Mouse (Mus musculus): ENCODE measurements around the gene Kcnj6. TPM values are rescaled to one million over a fixed set of nuclear protein-coding genes. Genes with fewer than 3 reads are reported as not detected.
A peak's percentile ranks its signal among the peaks of the same experiment; 100 is the strongest.
"Not testable (repeated sequence)": the region's sequence is repeated elsewhere in the genome, so short reads cannot be mapped to it uniquely, and the experiment has no call there.

Kcnj6 gene
- total RNA-seq, 1 experiment from 2014 or later, result not detected

GRCm38 (mm10) chr16:94863475-94863874 is 134.0 kb downstream of the Kcnj6 start:
- ATAC-seq (replicated peaks; ENCODE audit: low read depth, poor library complexity, severe bottlenecking), result no peak

- no peak for ATAC-seq (replicated peaks; ENCODE audit: low read depth, poor library complexity, severe bottlenecking)
Measured at GRCm38 (mm10) chr16:94855990-94856389, 141.5 kb downstream of the Kcnj6 start.

DNA sequence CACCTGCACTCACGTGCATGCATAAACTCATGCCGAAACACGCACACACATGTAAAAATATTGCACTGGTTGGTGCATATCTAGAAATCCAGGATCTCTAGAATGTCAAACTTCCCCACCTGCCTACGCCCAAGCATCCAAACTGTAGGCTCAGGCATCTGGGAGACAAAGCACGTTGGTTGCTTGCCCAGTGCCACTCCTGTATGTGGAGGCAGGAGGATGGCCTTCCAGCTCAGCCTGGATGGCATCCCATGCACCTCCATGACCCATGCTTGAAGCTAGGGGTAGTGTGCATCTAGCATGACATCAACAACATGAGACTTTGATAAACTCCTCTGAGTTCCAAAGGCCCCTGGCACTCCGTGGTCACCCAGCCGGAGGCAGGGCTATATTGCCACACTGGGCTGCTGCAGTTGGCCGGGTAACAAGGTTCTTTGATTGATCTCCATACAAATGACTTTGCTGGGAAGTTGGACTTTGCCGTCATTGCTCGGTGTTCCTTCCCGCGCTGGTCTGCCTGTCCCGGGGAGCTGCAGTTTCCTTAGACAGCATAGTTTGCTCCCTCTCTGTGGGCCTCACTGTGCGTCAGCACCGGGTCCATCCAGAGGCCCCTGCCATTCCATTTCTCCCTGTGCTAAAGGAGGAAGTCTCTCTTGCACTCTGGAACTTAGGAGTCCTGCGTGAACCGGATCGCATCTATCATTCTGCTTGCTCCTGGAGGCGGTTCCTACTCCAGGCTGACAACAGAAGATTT is 144.9 kb downstream of the Kcnj6 start:
- no peak for ATAC-seq (replicated peaks; ENCODE audit: low read depth, poor library complexity, severe bottlenecking)

- ATAC-seq (replicated peaks; ENCODE audit: low read depth, poor library complexity, severe bottlenecking), result no peak
Measured at GRCm38 (mm10) chr16:94850393-94850792, 147.1 kb downstream of the Kcnj6 start.

DNA sequence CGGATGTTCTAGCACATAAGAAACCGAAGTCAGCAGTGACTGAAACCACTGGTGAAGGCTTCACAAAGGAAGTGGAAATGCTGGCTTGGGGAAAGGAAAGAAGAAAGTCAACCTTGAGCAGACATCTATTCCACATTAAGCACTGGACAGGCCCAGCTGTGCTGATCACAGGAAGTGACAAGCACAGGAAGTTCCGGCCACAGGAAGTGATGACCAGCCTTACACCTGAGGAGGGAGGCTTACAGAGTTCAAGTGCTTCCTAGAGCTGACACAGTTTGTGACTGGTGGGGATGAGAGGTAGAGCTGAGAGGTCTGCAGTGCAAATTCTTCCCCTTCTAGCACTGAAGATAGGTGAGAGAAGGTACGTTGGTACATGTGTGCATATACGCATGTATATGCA is 151.5 kb downstream of the Kcnj6 start:
- peak; percentile 42; the same call in 1 of the 2 replicates for ATAC-seq (replicated peaks; ENCODE audit: low read depth, poor library complexity, severe bottlenecking)

GRCm38 (mm10) chr16:94844769-94845168 is 152.7 kb downstream of the Kcnj6 start:
- no peak for ATAC-seq (replicated peaks; ENCODE audit: low read depth, poor library complexity, severe bottlenecking)

DNA sequence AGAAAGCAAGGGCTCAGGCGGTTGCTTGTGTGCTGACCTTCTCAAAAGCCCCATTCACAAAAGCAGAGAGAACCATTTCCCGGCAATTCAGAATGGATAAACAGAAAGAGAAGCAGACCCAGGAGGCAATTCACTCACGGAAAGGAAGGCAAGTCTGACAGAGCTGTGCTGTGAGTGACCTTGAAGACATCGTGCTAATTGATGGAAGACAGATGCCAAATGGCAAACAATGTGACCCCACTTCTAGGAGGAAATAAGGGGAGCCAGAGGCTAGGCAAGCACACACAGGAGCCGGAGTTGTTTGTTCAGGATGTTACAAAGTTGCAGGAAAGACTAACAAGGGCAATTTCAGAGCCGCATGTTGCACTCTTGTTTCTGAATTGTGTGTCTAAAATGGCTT is 158.1 kb downstream of the Kcnj6 start:
- ATAC-seq (replicated peaks; ENCODE audit: low read depth, poor library complexity, severe bottlenecking), result no peak

DNA sequence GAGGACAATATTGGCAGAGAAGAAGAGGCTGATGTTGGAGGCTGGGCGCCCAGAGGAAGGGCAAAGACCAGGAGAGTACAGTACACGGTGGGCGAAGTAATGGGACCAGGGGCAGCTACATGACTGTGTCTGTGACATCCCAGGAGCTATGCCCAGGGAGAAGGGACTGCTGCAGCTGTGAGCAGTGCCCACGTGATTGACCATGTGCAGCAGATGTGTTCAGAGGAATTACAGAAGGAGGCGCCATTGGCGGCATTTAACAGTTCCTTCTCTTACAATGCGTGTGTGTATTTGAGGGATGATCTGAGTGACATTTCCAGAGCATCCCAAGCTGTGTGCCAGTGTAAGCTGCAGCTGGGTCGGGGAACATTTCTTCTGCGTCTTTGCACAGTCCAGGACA is 159.6 kb downstream of the Kcnj6 start:
- no peak for ATAC-seq (replicated peaks; ENCODE audit: low read depth, poor library complexity, severe bottlenecking)

GRCm38 (mm10) chr16:94834502-94834901 is 163.0 kb downstream of the Kcnj6 start:
- no peak for ATAC-seq (replicated peaks; ENCODE audit: low read depth, poor library complexity, severe bottlenecking)

- no peak for ATAC-seq (replicated peaks; ENCODE audit: low read depth, poor library complexity, severe bottlenecking)
Measured at GRCm38 (mm10) chr16:94828166-94828565, 169.3 kb downstream of the Kcnj6 start.

DNA sequence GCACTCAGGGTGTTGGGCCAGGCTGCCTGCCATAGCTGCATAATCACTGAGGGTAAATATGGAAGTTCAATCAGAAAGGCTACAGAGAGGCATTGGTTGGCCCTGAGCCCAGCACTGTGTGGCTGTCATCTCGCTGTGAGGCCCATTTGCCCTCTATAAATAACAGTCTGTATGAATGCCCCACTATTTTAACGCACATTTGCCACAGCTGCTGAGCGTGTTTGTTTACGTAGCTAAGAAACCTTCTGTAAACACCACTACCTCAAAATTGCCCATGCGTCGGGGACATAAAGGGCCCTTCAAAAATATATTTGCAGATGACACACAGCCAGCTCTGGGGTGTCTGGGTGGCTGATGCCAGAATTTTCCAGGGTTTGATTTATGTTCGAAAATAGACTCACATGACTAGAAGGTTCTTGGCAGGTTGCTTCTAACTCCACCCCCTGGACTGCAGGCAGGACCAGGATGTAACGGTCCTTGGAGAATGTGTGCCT is 170.4 kb downstream of the Kcnj6 start:
- no peak for ATAC-seq (replicated peaks; ENCODE audit: low read depth, poor library complexity, severe bottlenecking)

- ATAC-seq (replicated peaks; ENCODE audit: low read depth, poor library complexity, severe bottlenecking), result no peak
Measured at GRCm38 (mm10) chr16:94825274-94825673, 172.2 kb downstream of the Kcnj6 start.

DNA sequence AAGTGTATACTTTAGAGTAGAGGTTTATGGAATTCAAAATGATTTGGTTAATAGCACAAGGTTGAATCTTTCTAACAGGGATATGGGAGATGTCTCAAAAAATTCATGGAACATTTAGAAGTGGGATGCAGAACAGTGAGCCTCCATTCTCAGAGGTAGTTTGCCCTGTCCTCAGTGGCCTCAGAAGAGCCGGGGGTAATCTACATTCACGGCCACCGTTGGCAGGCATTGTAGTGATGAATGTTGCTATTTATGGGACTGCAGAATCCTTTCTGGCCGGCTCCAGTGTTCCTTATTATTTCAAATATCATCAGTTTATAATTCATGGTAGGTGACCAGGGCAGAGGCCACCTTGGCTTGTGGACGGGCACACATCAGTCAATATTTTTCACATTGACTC is 174.9 kb downstream of the Kcnj6 start:
- no peak for ATAC-seq (replicated peaks; ENCODE audit: low read depth, poor library complexity, severe bottlenecking)

GRCm38 (mm10) chr16:94821610-94822009 is 175.9 kb downstream of the Kcnj6 start:
- no peak for ATAC-seq (replicated peaks; ENCODE audit: low read depth, poor library complexity, severe bottlenecking)

GRCm38 (mm10) chr16:94816391-94816790 is 181.1 kb downstream of the Kcnj6 start:
- peak; percentile 89 for ATAC-seq (replicated peaks; ENCODE audit: low read depth, poor library complexity, severe bottlenecking)

DNA sequence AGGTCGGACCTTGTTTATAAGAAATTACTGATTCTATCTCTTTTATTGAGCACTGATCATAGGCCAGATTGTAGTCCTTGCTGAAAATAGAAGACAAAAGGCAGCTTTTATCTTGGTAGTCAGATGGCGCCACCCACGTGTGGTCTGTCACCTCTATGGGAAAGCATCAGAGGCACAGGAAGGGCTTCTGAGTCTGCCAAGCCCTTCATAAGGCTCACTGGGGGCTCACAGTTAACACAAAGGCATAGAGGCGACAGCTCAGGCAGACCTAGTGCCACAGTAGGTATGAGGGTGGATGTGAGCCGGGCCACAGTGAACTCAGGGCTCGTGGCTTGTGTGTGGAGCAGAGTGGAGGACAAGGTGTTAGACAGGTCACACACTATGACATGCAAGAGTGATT is 181.6 kb downstream of the Kcnj6 start:
- no peak for ATAC-seq (replicated peaks; ENCODE audit: low read depth, poor library complexity, severe bottlenecking)

DNA sequence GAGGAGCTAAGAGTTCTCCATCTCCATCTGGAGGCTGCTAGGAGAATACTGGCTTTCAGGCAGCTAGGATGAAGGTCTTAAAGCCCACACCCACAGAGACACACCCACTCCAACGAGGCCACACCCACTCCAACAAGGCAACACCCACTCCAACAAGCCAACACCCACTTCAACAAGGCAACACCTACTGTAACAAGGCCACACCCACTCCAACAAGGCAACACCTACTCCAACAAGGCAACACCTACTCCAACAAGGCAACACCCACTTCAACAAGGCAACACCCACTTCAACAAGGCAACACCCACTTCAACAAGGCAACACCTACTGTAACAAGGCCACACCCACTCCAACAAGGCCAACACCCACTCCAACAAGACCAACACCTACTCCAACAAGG is 188.2 kb downstream of the Kcnj6 start:
- ATAC-seq (replicated peaks; ENCODE audit: low read depth, poor library complexity, severe bottlenecking), result not testable (repeated sequence)

DNA sequence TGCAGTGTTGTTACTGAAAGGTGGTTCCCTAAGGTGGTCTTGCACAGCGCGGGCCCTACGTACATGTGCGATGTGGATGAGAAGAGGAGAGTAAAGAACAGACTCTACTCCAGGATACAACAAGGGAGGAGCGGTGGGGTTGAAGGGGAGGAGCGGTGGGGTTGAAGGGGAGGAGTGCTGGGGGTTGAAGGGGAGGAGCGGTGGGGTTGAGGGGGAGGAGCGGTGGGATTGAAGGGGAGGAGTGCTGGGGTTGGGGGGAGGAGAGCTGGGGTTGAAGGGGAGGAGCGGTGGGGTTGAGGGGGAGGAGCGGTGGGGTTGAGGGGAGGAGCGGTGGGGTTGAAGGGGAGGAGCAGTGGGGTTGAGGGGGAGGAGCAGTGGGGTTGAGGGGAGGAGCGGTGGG is 199.3 kb downstream of the Kcnj6 start:
- no peak for ATAC-seq (replicated peaks; ENCODE audit: low read depth, poor library complexity, severe bottlenecking)

GRCm38 (mm10) chr16:94797366-94797765 is 200.1 kb downstream of the Kcnj6 start:
- ATAC-seq (replicated peaks; ENCODE audit: low read depth, poor library complexity, severe bottlenecking), result no peak

GRCm38 (mm10) chr16:94793041-94793440 is 204.5 kb downstream of the Kcnj6 start:
- peak; percentile 37; the same call in 1 of the 2 replicates for ATAC-seq (replicated peaks; ENCODE audit: low read depth, poor library complexity, severe bottlenecking)

DNA sequence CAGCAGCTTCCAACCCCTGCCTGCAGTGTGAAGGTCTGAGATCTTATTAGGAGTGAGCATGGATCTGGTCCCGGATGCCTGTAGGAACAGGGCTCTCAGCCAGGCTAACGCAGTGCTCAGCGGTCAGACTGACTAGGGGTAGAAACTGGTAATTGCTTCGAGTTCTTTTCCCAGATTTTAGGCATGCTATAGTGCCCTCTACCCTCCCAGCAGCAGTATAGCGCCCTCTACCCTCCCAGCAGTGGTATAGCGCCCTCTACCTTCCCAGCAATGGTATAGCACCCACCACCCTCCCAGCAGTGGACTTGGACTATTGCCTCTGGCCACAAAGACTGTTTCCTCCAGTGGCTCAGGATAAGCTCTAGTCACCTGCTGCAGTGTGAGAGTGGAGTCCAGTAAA is 207.5 kb downstream of the Kcnj6 start:
- ATAC-seq (replicated peaks; ENCODE audit: low read depth, poor library complexity, severe bottlenecking), result peak; percentile 83

GRCm38 (mm10) chr16:94788716-94789115 is 208.8 kb downstream of the Kcnj6 start:
- ATAC-seq (replicated peaks; ENCODE audit: low read depth, poor library complexity, severe bottlenecking), result no peak
